Mouse (Mus musculus) MEL (cell line): Measurements from ENCODE around the gene Zfp949. TPM values are rescaled to one million over a fixed set of nuclear protein-coding genes. Genes with fewer than 3 reads are reported as not detected.

Source experiments
- DNase-seq: peaks from one replicate; pipeline ENCODE4 v3.0.0; 2011; ENCODE audit warnings: low read depth, low spot score
- H3K27ac ChIP-seq: 2 replicates; pipeline ENCODE4 v1.5.1; 2012; ENCODE audit warnings: low read depth, mild to moderate bottlenecking, control low read depth, low read length, moderate library complexity; ENCODE audit not compliant: control insufficient read depth
- H3K27me3 ChIP-seq, 2 experiments: fragments of 150-350 bp in 1 of 2; sonication (generic) in 1 of 2; 2 replicates each; pipeline ENCODE4 v1.6.1; 2012; ENCODE audit warnings: low read length in 2 of 2, mild to moderate bottlenecking in 2 of 2, improper control_type of control experiment in 1 of 2, moderate library complexity in 1 of 2; ENCODE audit not compliant: insufficient read depth in 2 of 2, control insufficient read depth in 1 of 2
- H3K36me3 ChIP-seq, 2 experiments: 2 replicates each; pipeline ENCODE4 v1.6.1; 2012 to 2014; ENCODE audit warnings: low read length in 2 of 2, improper control_type of control experiment in 1 of 2, inconsistent platforms in 1 of 2, mild to moderate bottlenecking in 1 of 2; ENCODE audit not compliant: insufficient read depth in 2 of 2, control insufficient read depth in 1 of 2
- H3K4me1 ChIP-seq, 2 experiments: fragments of 150-350 bp in 1 of 2; sonication (generic) in 1 of 2; 2 replicates each; pipeline ENCODE4 v1.6.1; 2012; ENCODE audit warnings: low read length in 2 of 2, improper control_type of control experiment in 1 of 2, mild to moderate bottlenecking in 1 of 2; ENCODE audit not compliant: insufficient read depth in 2 of 2, control insufficient read depth in 1 of 2
- H3K4me3 ChIP-seq, 2 experiments: fragments of 150-350 bp in 1 of 2; sonication (generic) in 1 of 2; 2 replicates each; pipeline ENCODE4 v1.5.1; 2012; ENCODE audit warnings: low read depth in 2 of 2, low read length in 2 of 2, mild to moderate bottlenecking in 2 of 2, moderate library complexity in 2 of 2, control low read depth in 1 of 2, improper control_type of control experiment in 1 of 2; ENCODE audit not compliant: control insufficient read depth in 1 of 2, insufficient read depth in 1 of 2
- H3K79me2 ChIP-seq: 2 replicates; pipeline ENCODE4 v1.6.1; 2012; ENCODE audit warnings: mild to moderate bottlenecking, low read length, moderate library complexity; ENCODE audit not compliant: control insufficient read depth, poor library complexity, insufficient read depth
- H3K9ac ChIP-seq: 2 replicates; pipeline ENCODE4 v1.6.1; 2012; ENCODE audit warnings: low read depth, mild to moderate bottlenecking, control low read depth, low read length, moderate library complexity; ENCODE audit not compliant: control insufficient read depth, poor library complexity, severe bottlenecking
- H3K9me3 ChIP-seq: fragments of 150-350 bp; sonication (generic); replicated peaks from 2 replicates; pipeline ENCODE4 v1.6.1; 2012; ENCODE audit warnings: mild to moderate bottlenecking, low read length, improper control_type of control experiment, moderate library complexity; ENCODE audit not compliant: insufficient read depth
- CHD1 ChIP-seq: IDR thresholded peaks from 2 replicates; pipeline ENCODE4 v1.6.1; 2012; ENCODE audit warnings: low read depth, mild to moderate bottlenecking, inconsistent platforms, low read length, improper control_type of control experiment
- CTCF ChIP-seq, 3 experiments: IDR thresholded peaks in 2 of 3; conservative IDR thresholded peaks in 1 of 3; 2 replicates each; pipeline ENCODE4 v1.5.1; 2011 to 2012; ENCODE audit warnings: low read length in 3 of 3, low read depth in 2 of 3, mild to moderate bottlenecking in 2 of 3, improper control_type of control experiment in 1 of 3, inconsistent platforms in 1 of 3, mixed read lengths in 1 of 3, moderate library complexity in 1 of 3; ENCODE audit not compliant: control insufficient read depth in 1 of 3, insufficient read depth in 1 of 3, poor library complexity in 1 of 3, severe bottlenecking in 1 of 3
- E2F4 ChIP-seq: IDR thresholded peaks from 2 replicates; pipeline ENCODE4 v1.6.1; 2011; ENCODE audit warnings: low read depth, low read length, improper control_type of control experiment, borderline replicate concordance
- EP300 ChIP-seq, 2 experiments: IDR thresholded peaks; 2 replicates each; pipeline ENCODE4 v1.6.1; 2011; ENCODE audit warnings: improper control_type of control experiment in 2 of 2, low read length in 2 of 2, low read depth in 1 of 2, mild to moderate bottlenecking in 1 of 2
- GABPA ChIP-seq: IDR thresholded peaks from 2 replicates; pipeline ENCODE4 v1.6.1; 2012; ENCODE audit warnings: low read depth, mild to moderate bottlenecking, inconsistent platforms, low read length, improper control_type of control experiment, moderate library complexity
- HCFC1 ChIP-seq: IDR thresholded peaks from 2 replicates; pipeline ENCODE4 v1.6.1; 2012; ENCODE audit warnings: low read depth, mild to moderate bottlenecking, inconsistent platforms, low read length, improper control_type of control experiment, moderate library complexity
- MYC ChIP-seq: IDR thresholded peaks from 2 replicates; pipeline ENCODE4 v1.6.1; 2011; ENCODE audit warnings: low read depth, mild to moderate bottlenecking, low read length, improper control_type of control experiment, moderate library complexity
- POLR2AphosphoS2 ChIP-seq: IDR thresholded peaks from 2 replicates; pipeline ENCODE4 v1.6.1; 2011; ENCODE audit warnings: low read length, improper control_type of control experiment
- POLR2AphosphoS5 ChIP-seq: IDR thresholded peaks from 2 replicates; pipeline ENCODE4 v1.6.1; 2012; ENCODE audit warnings: low read depth, borderline replicate concordance, mild to moderate bottlenecking, inconsistent platforms, low read length, moderate library complexity, mixed read lengths
- RAD21 ChIP-seq: IDR thresholded peaks from 2 replicates; pipeline ENCODE4 v1.6.1; 2011; ENCODE audit warnings: mild to moderate bottlenecking, low read depth, low read length, improper control_type of control experiment
- SMC3 ChIP-seq: IDR thresholded peaks from 2 replicates; pipeline ENCODE4 v1.6.1; 2011; ENCODE audit warnings: low read depth, low read length, improper control_type of control experiment
- TAL1 ChIP-seq: IDR thresholded peaks from 2 replicates; pipeline ENCODE4 v1.6.1; 2012; ENCODE audit warnings: mild to moderate bottlenecking, inconsistent platforms, low read length, moderate library complexity, mixed read lengths
- ZC3H11A ChIP-seq: IDR thresholded peaks from 2 replicates; pipeline ENCODE4 v1.6.1; 2012; ENCODE audit warnings: low read depth, mild to moderate bottlenecking, inconsistent platforms, low read length, improper control_type of control experiment
- polyA plus RNA-seq, 2 experiments: library from polyadenylated mRNA; stranded (reverse) in 1 of 2; unstranded in 1 of 2; fragments of >175 nt in 1 of 2; fragments of >200 nt in 1 of 2; gene quantifications; 2 replicates each; pipeline versions ENCODE4 v1.2.1 to v1.2.4; 2012; ENCODE audit warnings: low replicate concordance in 2 of 2, low read depth in 1 of 2; ENCODE audit not compliant: insufficient read length in 2 of 2, insufficient read depth in 1 of 2, missing spikeins in 1 of 2
- total RNA-seq: library from RNA; depleted of rRNA; stranded (reverse); fragments of 300-350 nt; gene quantifications from 2 replicates; pipeline ENCODE4 v1.2.3, GENCODE M21; 2012

Gene Zfp949
- total and polyA plus RNA-seq, 3 experiments: 4.5 to 4.6 TPM; not detected in 1

DNA sequence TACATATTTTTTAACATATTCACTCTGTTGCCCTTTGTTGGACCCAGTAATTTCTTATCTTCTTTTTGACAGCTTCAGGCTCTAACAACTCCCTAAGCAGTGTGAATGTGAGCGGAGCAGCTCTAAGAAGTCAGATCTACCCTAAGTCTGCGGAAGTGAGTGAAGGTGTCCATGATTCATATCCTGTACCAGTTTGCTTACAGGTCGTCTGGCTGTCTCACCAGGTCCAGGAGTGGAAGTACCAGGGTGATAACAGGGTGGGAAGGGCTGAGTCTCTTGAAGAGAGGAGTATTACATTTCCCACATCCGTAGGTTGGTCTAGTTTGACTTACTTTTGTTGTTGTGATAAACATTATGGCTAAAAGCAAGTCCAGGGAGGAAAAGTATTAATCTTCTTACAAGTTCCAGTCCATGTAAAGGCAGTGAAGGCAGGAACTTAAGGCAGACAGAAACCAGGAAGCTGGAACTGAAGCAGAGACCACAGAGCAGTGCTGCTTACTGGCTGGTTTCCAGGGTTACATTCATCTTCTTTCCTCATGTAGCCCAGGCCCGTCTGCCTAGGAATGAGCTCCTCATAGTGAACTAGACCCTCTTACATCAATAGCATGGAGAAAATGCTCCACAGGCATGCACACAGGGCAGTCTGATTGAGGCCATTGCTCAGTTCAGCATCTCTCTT lies 8.1 kb upstream of the Zfp949 start (continued):
- no peak for TF ChIP-seq POLR2AphosphoS5
- peak; percentile 76 to 81 for TF ChIP-seq EP300 (IDR thresholded peaks at IDR 0.05; ENCODE audit: low read depth in 1 of 2, low read length in 2 of 2)
- no peak for TF ChIP-seq GABPA
- no peak for TF ChIP-seq CTCF (IDR thresholded peaks at IDR 0.05 in 2 of 3, conservative IDR thresholded peaks at IDR 0.05 in 1 of 3; ENCODE audit: control insufficient read depth in 1 of 3, insufficient read depth in 1 of 3, low read depth in 2 of 3, low read length in 3 of 3, poor library complexity in 1 of 3, severe bottlenecking in 1 of 3)
- TF ChIP-seq CHD1: 0 out of 2 replicates have a peak, but pooled peaks have one; percentile 57
- peak; percentile 37; the same call in 1 of the 2 replicates for TF ChIP-seq MYC
- TF ChIP-seq, all 39 proteins: peak for 19

DNA sequence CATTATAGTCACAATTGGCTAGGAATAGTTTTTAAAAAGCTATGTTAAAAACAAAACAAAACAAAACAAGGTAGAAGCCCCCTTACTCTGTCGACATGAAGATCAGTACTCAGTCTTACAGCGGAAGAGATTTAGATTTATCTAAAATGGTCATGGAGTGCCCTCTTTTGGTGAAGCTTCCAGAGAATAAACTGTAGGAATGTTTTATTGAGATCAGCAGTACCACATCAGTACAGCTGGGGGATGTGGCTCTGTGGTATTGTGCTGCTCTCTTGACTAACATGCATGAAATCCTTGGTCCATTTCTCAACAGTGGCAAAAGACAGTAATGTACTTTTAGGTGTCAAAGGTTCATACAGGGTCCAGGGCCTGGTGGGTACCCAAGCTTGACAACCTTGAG lies 5.0 kb upstream of the Zfp949 start:
- H3K9ac ChIP-seq: no peak overlapping the region
- H3K9me3 ChIP-seq: no peaks in the 10 kb centered on the region
- H3K36me3 ChIP-seq: peaks cover 0 to 5% of the 10 kb centered on the region in 2 experiments; a peak in 2 of 4 replicates
- no peak overlapping the region for H3K4me3 ChIP-seq
- DNase-seq: peak; percentile 54
- H3K79me2 ChIP-seq: no peaks in the 10 kb centered on the region
- no peak overlapping the region for H3K27ac ChIP-seq
- H3K4me1 ChIP-seq: peaks cover 0 to 2% of the 10 kb centered on the region in 2 experiments; a peak in 3 of 4 replicates
- TF ChIP-seq SMC3: peak; percentile 60
- TF ChIP-seq RAD21: peak; percentile 76
- peak; percentile 74 for TF ChIP-seq ZC3H11A
- TF ChIP-seq E2F4: no peak
- TF ChIP-seq CTCF (IDR thresholded peaks at IDR 0.05 in 2 of 3, conservative IDR thresholded peaks at IDR 0.05 in 1 of 3; ENCODE audit: control insufficient read depth in 1 of 3, insufficient read depth in 1 of 3, low read depth in 2 of 3, low read length in 3 of 3, poor library complexity in 1 of 3, severe bottlenecking in 1 of 3): peak in 2 of 3 experiments; percentile 27 to 66; a peak in 3 of 6 replicates
- H3K27me3 ChIP-seq: no peaks in the 10 kb centered on the region

DNA sequence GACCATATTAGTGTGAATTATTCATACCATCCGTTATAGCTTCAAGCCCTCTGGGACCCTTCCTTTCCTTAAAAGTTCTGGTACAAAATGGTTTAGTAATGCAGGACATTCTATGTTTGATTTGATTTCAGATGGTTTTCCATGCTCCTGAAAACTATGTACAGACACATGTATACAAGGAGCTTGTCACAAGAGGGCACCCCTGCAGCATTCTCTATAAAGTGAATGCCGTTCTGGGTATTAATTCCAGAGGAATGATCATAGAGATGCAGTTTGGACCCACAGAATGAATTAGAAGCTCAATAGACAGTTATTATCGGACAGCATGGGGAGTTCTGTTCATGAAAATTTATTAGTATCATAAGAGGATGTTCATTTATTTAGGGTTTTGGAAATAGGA lies 2.3 kb upstream of the Zfp949 start:
- Histone ChIP-seq H3K4me1 (peaks cover 0 to 3% of the 10 kb centered on the region in 2 experiments; a peak in 1 of 4 replicates), H3K9me3 (no peaks in the 10 kb centered on the region), H3K27ac (no peak overlapping the region), H3K9ac (no peak overlapping the region), H3K4me3 (no peak overlapping the region), H3K27me3 (no peaks in the 10 kb centered on the region), H3K36me3 (peaks cover 0 to 7% of the 10 kb centered on the region in 2 experiments; a peak in 2 of 4 replicates)
- peak; percentile 45 for DNase-seq
- TF ChIP-seq ZC3H11A: no peak
- no peak for TF ChIP-seq POLR2AphosphoS2
- peak; percentile 47 for TF ChIP-seq SMC3
- 0 out of 2 replicates have a peak, but pooled peaks have one; percentile 34 for TF ChIP-seq MYC
- TF ChIP-seq TAL1: no peak
- TF ChIP-seq POLR2AphosphoS5: no peak
- peak in 1 of 3 experiments; percentile 52; a peak in 2 of 6 replicates for TF ChIP-seq CTCF (IDR thresholded peaks at IDR 0.05 in 2 of 3, conservative IDR thresholded peaks at IDR 0.05 in 1 of 3; ENCODE audit: control insufficient read depth in 1 of 3, insufficient read depth in 1 of 3, low read depth in 2 of 3, low read length in 3 of 3, poor library complexity in 1 of 3, severe bottlenecking in 1 of 3)
- TF ChIP-seq HCFC1: no peak
- TF ChIP-seq RAD21: peak; percentile 45
- no peak for TF ChIP-seq EP300 (IDR thresholded peaks at IDR 0.05; ENCODE audit: low read depth in 1 of 2, low read length in 2 of 2)
- TF ChIP-seq, all 39 proteins: peak for 4
- peaks cover 6% of the 10 kb centered on the region for H3K79me2 ChIP-seq
